Mouse (Mus musculus) MEL-GATA-1-ER (cell line): ENCODE data around the gene Rabif.
"Not testable (repeated sequence)": the region's sequence is repeated elsewhere in the genome, so short reads cannot be mapped to it uniquely, and the experiment has no call there.

Experiments
- DNase-seq: peaks from one replicate; pipeline ENCODE4 v3.0.0-alpha.2; 2012; ENCODE audit warnings: low read depth; ENCODE audit errors: extremely low read depth

Gene Rabif

GRCm38 (mm10) chr1:134494428-134495215 is at the start of gene Rabif:
Gene Rabif, plus strand, starts transcription at chr1:134494648.
- peak; percentile 92 for DNase-seq

GRCm38 (mm10) chr1:134445418-134445817 is 49.0 kb upstream of the Rabif start:
- no peak for DNase-seq

- DNase-seq: not testable (repeated sequence)
Observed at GRCm38 (mm10) chr1:134448537-134448936, 45.9 kb upstream of the Rabif start.

GRCm38 (mm10) chr1:134450201-134450600 is 44.2 kb upstream of the Rabif start:
- DNase-seq: no peak

- peak; percentile 50 for DNase-seq
Observed at GRCm38 (mm10) chr1:134450986-134451385, 43.5 kb upstream of the Rabif start.

- DNase-seq: peak; percentile 74
Observed at GRCm38 (mm10) chr1:134454904-134455824, 39.3 kb upstream of the Rabif start, which contains the start of gene Klhl12. Gene Klhl12, plus strand, starts transcription at chr1:134455531.

- DNase-seq: no peak
Observed at GRCm38 (mm10) chr1:134456060-134456459, 38.4 kb upstream of the Rabif start.

GRCm38 (mm10) chr1:134458139-134458727 is 36.2 kb upstream of the Rabif start:
- no peak for DNase-seq

GRCm38 (mm10) chr1:134460294-134461284 is 33.9 kb upstream of the Rabif start:
- peak; percentile 82 for DNase-seq

- no peak for DNase-seq
Observed at GRCm38 (mm10) chr1:134484623-134485022, 9.8 kb upstream of the Rabif start.

- DNase-seq: peak; percentile 52
Observed at GRCm38 (mm10) chr1:134490903-134491801, 3.3 kb upstream of the Rabif start.

GRCm38 (mm10) chr1:134492276-134492675 is 2.2 kb upstream of the Rabif start:
- DNase-seq: no peak

GRCm38 (mm10) chr1:134493496-134493895 is 952 bp upstream of the Rabif start:
- peak; percentile 6 for DNase-seq

- DNase-seq: no peak
Observed at GRCm38 (mm10) chr1:134493956-134494355, 492 bp upstream of the Rabif start.

- DNase-seq: peak; percentile 38
Observed at GRCm38 (mm10) chr1:134495216-134495539, 730 bp downstream of the Rabif start.

- DNase-seq: no peak
Observed at GRCm38 (mm10) chr1:134495991-134496390, 1.5 kb downstream of the Rabif start.

- no peak for DNase-seq
Observed at GRCm38 (mm10) chr1:134500916-134501315, 6.5 kb downstream of the Rabif start.

- DNase-seq: no peak
Observed at GRCm38 (mm10) chr1:134506201-134506600, 11.8 kb downstream of the Rabif start.

- DNase-seq: no peak
Observed at GRCm38 (mm10) chr1:134510018-134510417, 15.6 kb downstream of the Rabif start.

- no peak for DNase-seq
Observed at GRCm38 (mm10) chr1:134512183-134512582, 17.7 kb downstream of the Rabif start.
